Mouse (Mus musculus) NIH3T3 (cell line): ENCODE data around the gene Klhl34.

Experiments used
- DNase-seq: peaks from one replicate; pipeline ENCODE4 v3.0.0-alpha.2; 2012; ENCODE audit warnings: low read depth

Gene Klhl34

DNA sequence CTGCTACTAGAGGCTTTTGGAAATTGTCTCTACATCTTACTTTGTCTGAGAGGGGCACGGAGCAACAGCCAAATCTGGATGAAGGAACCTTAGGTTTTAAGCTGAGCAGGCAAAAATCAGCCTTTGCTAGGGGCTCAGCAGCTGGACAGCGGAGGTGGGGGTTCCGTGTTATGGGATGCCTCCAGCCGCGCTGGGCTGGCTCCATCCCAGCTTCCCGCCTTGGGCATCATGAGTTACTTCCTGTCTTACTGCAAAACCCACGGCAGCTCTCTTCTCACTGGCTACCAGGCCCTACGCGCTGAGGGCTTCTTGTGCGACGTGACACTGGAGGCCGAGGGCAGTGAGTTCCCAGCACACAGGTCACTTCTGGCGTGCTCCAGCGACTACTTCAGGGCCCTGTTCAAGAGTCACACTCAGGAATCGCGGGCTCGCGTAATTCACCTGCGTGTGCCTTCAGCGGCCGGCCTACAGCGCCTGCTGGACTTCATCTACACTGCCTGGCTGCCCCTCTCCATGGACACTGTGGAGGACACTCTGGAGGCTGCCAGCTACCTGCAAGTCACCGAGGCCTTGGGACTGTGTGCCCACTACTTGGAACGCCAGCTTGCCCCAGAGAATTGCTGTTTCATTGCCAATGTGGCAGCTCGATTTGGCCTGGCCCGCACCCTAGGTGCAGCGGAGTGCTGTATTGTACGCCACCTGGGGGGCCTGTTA lies at the start of gene Klhl34:
TSS of gene Klhl34 (plus strand) at position 229 of the 714 bp plus-strand sequence.
- DNase-seq: no peak

DNA sequence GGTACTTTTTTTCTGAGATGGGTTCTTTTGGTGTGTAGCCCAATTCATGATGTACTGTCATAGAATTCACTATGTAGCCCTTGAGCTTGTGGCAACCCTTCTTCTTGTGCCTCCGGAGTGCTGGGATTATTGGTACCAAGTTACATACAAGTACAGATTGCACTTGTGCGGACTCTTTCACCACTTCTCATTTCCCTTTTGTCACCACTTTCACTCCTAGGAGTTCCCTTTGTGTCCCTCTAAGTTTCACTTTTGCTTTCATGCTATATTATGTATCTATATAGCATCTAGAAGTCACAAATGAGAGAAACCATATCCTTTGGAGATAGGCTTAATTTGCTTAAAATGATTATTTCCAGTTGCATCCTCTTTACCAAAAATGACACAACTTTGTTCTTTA lies 16.6 kb upstream of the Klhl34 start:
- DNase-seq: no peak

DNA sequence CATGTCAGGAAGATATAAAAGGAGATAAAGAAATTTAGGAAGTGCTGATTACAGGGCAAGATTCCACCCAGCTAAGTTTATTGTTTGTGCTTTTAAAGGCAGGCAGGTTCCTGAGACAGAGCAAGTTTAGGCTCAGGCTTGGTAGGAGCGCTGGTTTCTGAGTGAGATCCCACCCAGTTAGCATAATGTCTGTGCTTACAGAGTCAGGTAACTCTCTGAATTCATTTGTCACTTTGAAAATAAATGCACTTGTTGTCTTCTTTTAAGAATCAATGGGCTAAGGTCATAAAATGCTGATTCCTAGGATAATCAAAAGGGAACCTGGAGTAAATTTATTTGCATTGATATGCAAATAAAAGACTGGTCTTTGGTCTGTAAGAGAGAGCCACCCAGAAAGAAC lies 8.5 kb upstream of the Klhl34 start:
- DNase-seq: no peak

- DNase-seq: no peak
Measured at GRCm38 (mm10) chrX:157817571-157818206, 546 bp upstream of the Klhl34 start.

DNA sequence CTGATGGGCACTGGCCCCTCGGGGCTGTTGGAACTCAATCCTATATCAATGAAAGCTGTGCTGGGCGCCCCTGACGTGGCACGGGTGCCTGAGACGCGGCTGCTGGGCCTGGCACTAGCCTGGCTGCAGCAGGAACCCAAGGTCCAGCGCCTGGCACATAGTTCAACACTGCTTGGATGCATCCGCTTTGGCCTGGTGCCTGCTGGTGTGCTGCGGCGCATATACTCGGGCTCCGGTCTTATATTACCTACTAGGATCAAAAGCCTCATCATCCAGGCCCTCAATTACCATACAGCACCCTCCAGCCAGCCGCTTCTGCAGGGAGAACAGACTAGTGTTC lies 656 bp downstream of the Klhl34 start:
- no peak for DNase-seq

GRCm38 (mm10) chrX:157829983-157830382 lies 11.7 kb downstream of the Klhl34 start:
- no peak for DNase-seq
